Mouse (Mus musculus): Measurements from ENCODE around the gene Cngb1.

Gene Cngb1

GRCm38 (mm10) chr8:95209924-95210323, 96.5 kb downstream of the Cngb1 start:
- H3K36me3 ChIP-seq (ENCODE audit: control insufficient read depth, insufficient read depth, low read length, poor library complexity, severe bottlenecking) = no peaks in the 10 kb centered on the region
- no peak for DNase-seq (ENCODE audit: low read depth, low spot score)
- no peaks in the 10 kb centered on the region for H3K27me3 ChIP-seq (ENCODE audit: control insufficient read depth, insufficient read depth, low read length, poor library complexity, severe bottlenecking)

- Histone ChIP-seq H3K36me3 (ENCODE audit: control insufficient read depth, insufficient read depth, low read length, poor library complexity, severe bottlenecking) (no peaks in the 10 kb centered on the region), H3K27me3 (ENCODE audit: control insufficient read depth, insufficient read depth, low read length, poor library complexity, severe bottlenecking) (no peaks in the 10 kb centered on the region)
- DNase-seq (ENCODE audit: low read depth, low spot score) = no peak
Observed at GRCm38 (mm10) chr8:95205946-95206345, 100.4 kb downstream of the Cngb1 start.

GRCm38 (mm10) chr8:95204039-95204380, 102.4 kb downstream of the Cngb1 start:
- DNase-seq (ENCODE audit: low read depth, low spot score) = peak; percentile 72
- H3K36me3 ChIP-seq (ENCODE audit: control insufficient read depth, insufficient read depth, low read length, poor library complexity, severe bottlenecking) = no peaks in the 10 kb centered on the region
- H3K27me3 ChIP-seq (ENCODE audit: control insufficient read depth, insufficient read depth, low read length, poor library complexity, severe bottlenecking) = no peaks in the 10 kb centered on the region

DNA sequence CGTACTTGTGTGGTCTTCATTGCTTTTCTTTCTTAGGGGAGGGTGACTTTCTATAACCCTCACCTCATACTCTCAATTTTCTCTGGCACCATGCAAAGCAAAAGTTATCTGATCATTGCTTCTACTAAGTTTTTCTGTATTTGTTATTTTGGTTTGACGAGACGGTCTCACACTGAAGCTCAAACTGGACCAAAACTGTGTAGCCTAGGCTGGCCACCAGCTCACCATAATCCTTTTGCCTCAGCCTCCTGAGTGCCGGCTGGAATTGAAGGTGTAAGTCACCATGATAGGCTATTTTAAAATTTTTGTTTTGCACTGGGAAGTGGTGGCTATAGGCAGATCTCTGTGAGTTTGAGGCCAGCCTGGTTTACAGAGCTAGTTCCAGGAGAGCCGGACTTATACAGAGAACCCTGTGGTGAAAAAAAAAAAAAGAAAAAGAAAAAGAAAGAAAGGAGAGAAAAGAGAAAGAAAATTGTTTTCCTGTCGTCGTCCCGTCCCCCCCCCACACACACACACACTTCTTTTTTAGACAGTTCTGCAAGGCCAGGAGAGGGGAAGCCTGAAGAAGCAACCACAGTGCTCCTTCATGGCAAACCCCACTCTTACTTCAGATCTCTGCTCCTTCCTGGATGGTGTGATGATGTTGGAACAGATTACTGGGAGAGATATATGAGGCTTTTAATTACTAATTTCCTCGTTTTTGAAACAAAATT, 102.9 kb downstream of the Cngb1 start:
- DNase-seq (ENCODE audit: low read depth, low spot score) = no peak
- Histone ChIP-seq H3K36me3 (ENCODE audit: control insufficient read depth, insufficient read depth, low read length, poor library complexity, severe bottlenecking) (no peaks in the 10 kb centered on the region), H3K27me3 (ENCODE audit: control insufficient read depth, insufficient read depth, low read length, poor library complexity, severe bottlenecking) (no peaks in the 10 kb centered on the region)

- H3K27me3 ChIP-seq (ENCODE audit: control insufficient read depth, insufficient read depth, low read length, poor library complexity, severe bottlenecking) = no peaks in the 10 kb centered on the region
- DNase-seq (ENCODE audit: low read depth, low spot score) = no peak
- no peaks in the 10 kb centered on the region for H3K36me3 ChIP-seq (ENCODE audit: control insufficient read depth, insufficient read depth, low read length, poor library complexity, severe bottlenecking)
Observed at GRCm38 (mm10) chr8:95202649-95203275, 103.6 kb downstream of the Cngb1 start, which contains the start of gene Kifc3. Kifc3 (minus strand) TSS chr8:95202812.

DNA sequence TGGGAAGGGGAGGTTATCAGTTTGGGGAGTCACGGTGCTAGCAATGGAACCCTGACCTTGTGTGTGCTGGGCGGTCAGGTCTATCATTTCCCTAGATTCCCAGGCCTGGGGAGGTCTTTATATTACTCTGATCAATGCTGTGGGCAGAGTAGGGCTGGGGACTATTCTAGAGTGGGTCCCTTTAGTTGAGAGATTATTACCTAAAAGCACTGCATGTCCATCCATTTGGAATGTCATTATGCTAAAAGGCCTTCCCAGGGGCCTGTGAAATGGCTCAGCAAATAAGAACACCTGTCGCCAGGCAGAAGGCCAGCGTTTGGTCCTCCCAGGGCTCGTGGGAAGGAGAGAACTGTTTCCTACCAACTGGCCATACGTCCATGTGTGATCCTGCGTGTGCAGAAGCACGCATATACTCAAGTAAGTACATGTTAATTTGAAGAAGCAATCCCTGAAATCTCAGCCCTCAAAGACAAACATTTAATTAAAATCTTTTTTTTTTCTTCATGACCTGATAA, 104.3 kb downstream of the Cngb1 start:
- H3K27me3 ChIP-seq (ENCODE audit: control insufficient read depth, insufficient read depth, low read length, poor library complexity, severe bottlenecking) = no peaks in the 10 kb centered on the region
- no peak for DNase-seq (ENCODE audit: low read depth, low spot score)
- H3K36me3 ChIP-seq (ENCODE audit: control insufficient read depth, insufficient read depth, low read length, poor library complexity, severe bottlenecking) = no peaks in the 10 kb centered on the region

GRCm38 (mm10) chr8:95201491-95201890, 104.9 kb downstream of the Cngb1 start:
- DNase-seq (ENCODE audit: low read depth, low spot score) = no peak
- Histone ChIP-seq H3K27me3 (ENCODE audit: control insufficient read depth, insufficient read depth, low read length, poor library complexity, severe bottlenecking) (no peaks in the 10 kb centered on the region), H3K36me3 (ENCODE audit: control insufficient read depth, insufficient read depth, low read length, poor library complexity, severe bottlenecking) (no peaks in the 10 kb centered on the region)

- Histone ChIP-seq H3K36me3 (ENCODE audit: control insufficient read depth, insufficient read depth, low read length, poor library complexity, severe bottlenecking) (no peaks in the 10 kb centered on the region), H3K27me3 (ENCODE audit: control insufficient read depth, insufficient read depth, low read length, poor library complexity, severe bottlenecking) (no peaks in the 10 kb centered on the region)
- DNase-seq (ENCODE audit: low read depth, low spot score) = no peak
Observed at GRCm38 (mm10) chr8:95200001-95200405, 106.4 kb downstream of the Cngb1 start.

DNA sequence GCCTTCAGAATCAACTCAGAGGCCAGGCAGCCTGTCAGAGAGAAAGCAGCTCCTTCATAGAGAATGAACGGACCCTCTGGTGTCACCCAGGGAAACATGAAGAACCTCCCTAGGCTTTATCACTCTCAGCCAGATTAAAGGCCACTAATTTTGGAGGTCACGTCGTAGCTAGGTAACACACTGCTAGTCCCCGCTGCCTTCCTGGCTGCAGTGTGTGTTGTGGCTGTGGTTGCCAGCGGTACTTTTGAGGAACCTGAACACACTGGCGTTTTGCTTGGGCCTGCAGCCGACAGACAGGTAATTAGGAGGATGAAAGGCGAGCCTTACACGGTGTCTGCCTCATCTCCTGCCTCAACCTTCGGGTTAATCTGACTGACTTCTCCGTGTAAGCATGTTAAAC, 110.7 kb downstream of the Cngb1 start:
- no peaks in the 10 kb centered on the region for H3K36me3 ChIP-seq (ENCODE audit: control insufficient read depth, insufficient read depth, low read length, poor library complexity, severe bottlenecking)
- no peak for DNase-seq (ENCODE audit: low read depth, low spot score)

DNA sequence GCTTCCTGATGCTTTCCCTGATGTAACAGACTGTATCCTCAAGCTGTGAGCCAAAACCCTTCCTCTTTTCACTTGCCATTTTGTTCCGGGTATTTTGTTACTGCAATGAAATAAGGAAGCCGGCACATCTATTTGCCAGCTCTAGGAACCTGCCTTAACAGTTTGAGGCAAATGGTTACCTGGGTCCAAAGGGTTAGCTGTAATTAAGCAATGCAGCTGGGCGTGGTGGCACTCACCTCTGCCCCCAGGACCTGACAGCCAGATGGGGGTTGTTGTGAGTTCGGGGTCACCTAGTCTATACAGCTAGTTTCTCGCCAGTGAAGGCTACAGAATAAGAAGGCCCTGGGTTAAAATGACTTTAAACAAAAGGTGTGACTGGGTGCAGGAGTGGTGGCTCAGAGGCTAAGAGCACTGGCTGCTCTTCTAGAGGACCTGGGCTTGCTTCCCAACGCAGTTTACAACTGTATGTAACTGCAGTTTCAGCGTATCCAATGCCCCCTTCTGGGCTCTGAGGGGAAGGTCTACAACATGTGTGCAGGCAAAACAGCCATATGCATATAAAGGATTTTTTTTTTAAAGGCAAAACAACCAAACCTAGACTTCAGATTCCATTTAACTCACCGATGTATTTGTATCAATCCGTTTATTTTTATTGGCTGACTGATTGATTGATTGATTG, 114.7 kb downstream of the Cngb1 start:
- Histone ChIP-seq H3K27me3 (ENCODE audit: control insufficient read depth, insufficient read depth, low read length, poor library complexity, severe bottlenecking) (no peaks in the 10 kb centered on the region; the same call in 1 of the 2 replicates), H3K36me3 (ENCODE audit: control insufficient read depth, insufficient read depth, low read length, poor library complexity, severe bottlenecking) (no peaks in the 10 kb centered on the region)
- DNase-seq (ENCODE audit: low read depth, low spot score) = no peak

More for the DNA sequence above, 110.7 kb downstream of the Cngb1 start:
- no peaks in the 10 kb centered on the region for H3K27me3 ChIP-seq (ENCODE audit: control insufficient read depth, insufficient read depth, low read length, poor library complexity, severe bottlenecking)
